Mouse (Mus musculus) ES-Bruce4 (cell line): ENCODE measurements around the gene Minpp1. TPM values are rescaled to one million over a fixed set of nuclear protein-coding genes. Genes with fewer than 3 reads are reported as not detected.

Experiments used
- H3K27ac ChIP-seq: 2 replicates; pipeline ENCODE4 v1.5.1; 2012; ENCODE audit warnings: low read length, inconsistent platforms; ENCODE audit not compliant: insufficient read depth
- H3K27me3 ChIP-seq: 2 replicates; pipeline ENCODE4 v1.6.1; 2012; ENCODE audit warnings: mild to moderate bottlenecking, low read length, inconsistent platforms; ENCODE audit not compliant: control insufficient read depth, poor library complexity, insufficient read depth, severe bottlenecking
- H3K36me3 ChIP-seq: 2 replicates; pipeline ENCODE4 v1.6.1; 2012; ENCODE audit warnings: inconsistent platforms, mild to moderate bottlenecking, low read length, moderate library complexity; ENCODE audit not compliant: control insufficient read depth, poor library complexity, insufficient read depth, severe bottlenecking
- H3K4me1 ChIP-seq: one replicate; pipeline ENCODE4 v1.8.1; 2011; ENCODE audit warnings: low read length; ENCODE audit not compliant: control insufficient read depth, insufficient read depth
- H3K4me3 ChIP-seq: 2 replicates; pipeline ENCODE4 v1.5.1; 2011; ENCODE audit warnings: low read depth, mild to moderate bottlenecking, low read length
- H3K9ac ChIP-seq: 2 replicates; pipeline ENCODE4 v1.6.1; 2012; ENCODE audit warnings: low read depth, mild to moderate bottlenecking, inconsistent platforms; ENCODE audit not compliant: poor library complexity, severe bottlenecking
- H3K9me3 ChIP-seq: replicated peaks from 2 replicates; pipeline ENCODE4 v1.6.1; 2012; ENCODE audit warnings: mild to moderate bottlenecking, low read length, inconsistent platforms; ENCODE audit not compliant: control insufficient read depth, poor library complexity, insufficient read depth, severe bottlenecking
- CTCF ChIP-seq: IDR thresholded peaks from one replicate; pipeline ENCODE4 v1.8.1; 2011; ENCODE audit warnings: low read depth, low read length
- EP300 ChIP-seq: IDR thresholded peaks from 2 replicates; pipeline ENCODE4 v1.6.1; 2011; ENCODE audit warnings: low read depth, low read length; ENCODE audit not compliant: insufficient read depth
- POLR2A ChIP-seq: IDR thresholded peaks from one replicate; pipeline ENCODE4 v1.8.1; 2011; ENCODE audit warnings: low read length; ENCODE audit not compliant: insufficient read depth
- polyA plus RNA-seq: library from polyadenylated mRNA; stranded (reverse); fragments of >200 nt; gene quantifications from 2 replicates; pipeline ENCODE4 v1.2.4, GENCODE M21; 2011; ENCODE audit warnings: low read depth; ENCODE audit not compliant: missing spikeins, insufficient read depth, insufficient read length

Gene Minpp1
- polyA plus RNA-seq, 1 experiment: 40.0 TPM

GRCm38 (mm10) chr19:32548202-32548601 is 62.6 kb downstream of the Minpp1 start:
- Histone ChIP-seq H3K4me3 (no peak overlapping the region), H3K36me3 (no peaks in the 10 kb centered on the region)

GRCm38 (mm10) chr19:32550446-32550845 is 64.9 kb downstream of the Minpp1 start:
- Histone ChIP-seq H3K27ac (no peak overlapping the region), H3K4me1 (no peaks in the 10 kb centered on the region), H3K36me3 (no peaks in the 10 kb centered on the region), H3K9ac (no peak overlapping the region), H3K27me3 (no peaks in the 10 kb centered on the region), H3K9me3 (no peaks in the 10 kb centered on the region), H3K4me3 (no peak overlapping the region)
- TF ChIP-seq POLR2A (no peak), EP300 (no peak), CTCF (no peak)

More at GRCm38 (mm10) chr19:32548202-32548601, 62.6 kb downstream of the Minpp1 start:
- no peaks in the 10 kb centered on the region for H3K9me3 ChIP-seq
- H3K9ac ChIP-seq: no peak overlapping the region
- H3K4me1 ChIP-seq: no peaks in the 10 kb centered on the region
- no peaks in the 10 kb centered on the region for H3K27me3 ChIP-seq
- H3K27ac ChIP-seq: no peak overlapping the region
- TF ChIP-seq EP300 (no peak), POLR2A (no peak), CTCF (no peak)

DNA sequence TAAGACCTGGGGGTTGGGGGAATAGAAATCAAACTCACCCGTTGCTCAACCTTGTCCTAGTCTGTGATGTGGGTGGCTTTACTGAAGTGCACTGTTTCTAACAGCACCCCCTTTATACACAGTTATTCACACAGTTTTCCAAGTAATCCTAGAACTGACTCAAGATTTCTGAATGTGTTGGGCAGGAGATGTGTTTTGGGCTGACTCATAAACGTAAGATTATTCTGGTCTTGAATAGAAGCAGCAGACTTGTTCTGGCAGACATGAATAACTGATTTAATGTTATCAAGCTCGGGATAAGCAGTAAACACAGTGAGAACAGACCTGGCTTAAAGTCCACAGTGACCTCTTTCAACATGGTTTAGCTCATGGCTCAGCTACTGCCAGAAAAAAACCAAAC is 65.9 kb downstream of the Minpp1 start:
- no peak overlapping the region for H3K27ac ChIP-seq
- H3K4me3 ChIP-seq: no peak overlapping the region
- no peak overlapping the region for H3K9ac ChIP-seq
- no peaks in the 10 kb centered on the region for H3K27me3 ChIP-seq
- H3K9me3 ChIP-seq: no peaks in the 10 kb centered on the region
- no peaks in the 10 kb centered on the region for H3K36me3 ChIP-seq
- H3K4me1 ChIP-seq: no peaks in the 10 kb centered on the region
- TF ChIP-seq EP300 (no peak), CTCF (no peak), POLR2A (no peak)

DNA sequence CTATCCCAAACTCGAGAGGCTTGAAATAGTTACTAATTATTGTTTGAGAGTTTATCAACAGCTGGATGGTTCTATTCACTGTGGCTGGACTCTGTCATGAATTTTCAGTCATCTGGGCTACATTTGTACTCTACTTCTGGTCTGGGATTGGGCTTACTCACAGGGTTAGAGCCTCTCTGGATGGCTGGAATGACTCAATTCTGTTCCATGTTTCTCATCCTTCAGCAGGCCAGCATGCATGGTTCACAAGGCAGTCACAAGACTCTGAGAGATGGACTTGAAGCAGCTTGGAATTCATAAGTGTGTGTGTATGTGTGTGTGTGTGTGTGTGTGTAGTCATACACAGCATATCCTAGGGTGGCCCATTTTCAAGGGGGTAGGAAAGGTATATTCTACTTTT is 66.5 kb downstream of the Minpp1 start:
- Histone ChIP-seq H3K27me3 (no peaks in the 10 kb centered on the region), H3K27ac (no peak overlapping the region), H3K9ac (no peak overlapping the region), H3K4me3 (no peak overlapping the region), H3K9me3 (no peaks in the 10 kb centered on the region), H3K36me3 (no peaks in the 10 kb centered on the region), H3K4me1 (no peaks in the 10 kb centered on the region)
- TF ChIP-seq CTCF (no peak), POLR2A (no peak), EP300 (no peak)

DNA sequence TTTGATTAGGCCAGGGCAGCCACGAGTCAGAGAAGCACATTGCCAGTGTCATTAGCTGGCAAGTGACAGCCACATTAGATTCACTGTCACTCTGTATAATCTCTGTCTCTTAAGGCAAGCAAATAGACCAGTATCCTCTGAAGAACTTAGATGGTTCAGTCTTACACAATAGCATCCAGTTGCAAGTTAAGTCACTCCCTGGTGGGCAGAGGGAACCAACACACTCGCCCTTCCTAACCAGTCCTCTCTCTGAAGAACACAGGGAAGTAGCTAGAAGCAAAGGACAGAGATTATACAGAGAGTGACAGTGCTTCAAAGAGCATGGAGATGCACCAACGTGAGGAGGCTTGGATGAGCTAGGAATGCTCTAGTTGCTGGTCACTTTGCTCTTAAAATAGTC is 67.7 kb downstream of the Minpp1 start:
- Histone ChIP-seq H3K27ac (no peak overlapping the region), H3K36me3 (no peaks in the 10 kb centered on the region), H3K9ac (no peak overlapping the region), H3K27me3 (no peaks in the 10 kb centered on the region), H3K4me3 (no peak overlapping the region), H3K4me1 (no peaks in the 10 kb centered on the region), H3K9me3 (no peaks in the 10 kb centered on the region)
- TF ChIP-seq CTCF: no peak
- no peak for TF ChIP-seq POLR2A
- no peak for TF ChIP-seq EP300

DNA sequence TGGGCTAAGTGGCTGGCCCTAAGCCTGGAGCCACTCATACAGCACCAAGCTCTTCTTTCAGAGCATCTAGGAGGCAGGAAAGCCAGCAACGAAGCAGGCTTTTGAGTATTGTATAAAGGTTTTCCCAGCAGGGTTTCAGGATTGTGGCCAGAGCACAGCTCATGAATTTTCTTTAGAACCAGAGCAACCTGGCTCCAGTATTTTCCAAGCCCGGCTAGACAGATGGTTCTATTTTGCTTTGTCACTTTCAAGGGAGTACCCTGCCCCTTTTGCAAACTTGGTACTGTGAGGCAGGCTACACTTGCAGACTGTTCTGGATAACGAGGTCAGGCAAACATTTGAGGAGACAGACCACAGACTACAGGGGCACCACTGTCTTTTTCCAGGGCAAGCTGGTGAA is 69.7 kb downstream of the Minpp1 start:
- Histone ChIP-seq H3K27me3 (no peaks in the 10 kb centered on the region), H3K9me3 (no peaks in the 10 kb centered on the region), H3K4me1 (no peaks in the 10 kb centered on the region), H3K4me3 (no peak overlapping the region), H3K27ac (no peak overlapping the region), H3K9ac (no peak overlapping the region), H3K36me3 (no peaks in the 10 kb centered on the region)
- TF ChIP-seq POLR2A (no peak), EP300 (no peak), CTCF (no peak)

Other genes starting within 250 kb of the Minpp1 start
- gene Sgms1, start 96.1 kb upstream of the Minpp1 start, polyA plus RNA-seq: 58.9 and 69.7 TPM in 2 replicates
- gene Rpl9-ps6, start 19.2 kb upstream of the Minpp1 start, polyA plus RNA-seq: 1,753 and 1,831 TPM in 2 replicates
- 4.1 and 4.2 TPM in 2 replicates for gene Papss2, start 110.0 kb downstream of the Minpp1 start, polyA plus RNA-seq